Mouse (Mus musculus): ENCODE data around the gene Olfr10.

Olfr10 gene

GRCm38 (mm10) chr11:49326726-49327125 is 22.2 kb downstream of the Olfr10 start:
- DNase-seq (ENCODE audit: low spot score in 2 of 2) = no peak

GRCm38 (mm10) chr11:49329686-49330085 is 25.1 kb downstream of the Olfr10 start:
- no peak for DNase-seq (ENCODE audit: low spot score in 2 of 2)

GRCm38 (mm10) chr11:49334888-49335287 is 30.3 kb downstream of the Olfr10 start, which contains the start of gene Olfr1390:
Olfr1390 (plus strand) TSS chr11:49335188.
- no peak for DNase-seq (ENCODE audit: low spot score in 2 of 2)

- no peak for DNase-seq (ENCODE audit: low spot score in 2 of 2)
Observed at GRCm38 (mm10) chr11:49337150-49337832, 32.8 kb downstream of the Olfr10 start.

All from thymus, postnatal 10 days (tissue).